9 mouse cellular contexts compared by ENCODE assay signal in the genomic region with DNA sequence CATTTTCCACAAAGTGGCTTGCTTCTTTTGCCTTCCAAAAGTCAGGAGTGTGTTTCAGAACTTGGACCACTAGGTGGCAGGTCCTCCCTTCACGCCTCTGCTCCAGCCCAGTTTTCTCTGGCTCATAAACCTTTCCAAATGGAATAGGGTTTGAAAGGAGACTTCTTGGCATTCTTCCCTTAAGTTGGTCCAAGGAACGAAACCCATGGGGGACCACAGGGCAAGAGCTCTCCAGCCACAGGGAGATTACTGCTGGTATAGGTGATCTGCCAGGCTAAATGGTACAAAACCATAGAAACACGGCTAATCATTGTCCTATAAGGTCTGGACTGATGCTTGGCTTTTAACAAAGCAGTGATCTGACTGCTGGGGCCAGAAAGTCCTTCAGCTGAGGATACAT.
DNase-seq lines count a peak whose midpoint lies in the region; ATAC-seq lines count a peak whose summit lies in the region.
"Had no signal": no experiment of that assay in that cellular context is flagged by ENCODE, and none has a peak within 500 bp of the region (broad histone marks: within the 10 kb centered on the region; RNA-seq: fewer than 3 reads in every experiment).

No protein-coding gene starts in this region.

- peaks cover 11% of the 10 kb centered on the region for H3K4me1 ChIP-seq in midbrain, embryonic 14.5 days (ENCODE audit: control insufficient read depth, insufficient read depth, low read length)
- H3K4me1 ChIP-seq: embryonic facial prominence, embryonic 15.5 days had no signal

- no peaks in the 10 kb centered on the region for H3K9me3 ChIP-seq in midbrain, embryonic 14.5 days (ENCODE audit: control insufficient read depth, low read length)
- H3K9me3 ChIP-seq: embryonic facial prominence, embryonic 15.5 days; megakaryocyte, embryonic 14.5 days had no signal

- no peak overlapping the region for H3K9ac ChIP-seq in midbrain, embryonic 14.5 days (replicated peaks; ENCODE audit: low read length)
- H3K9ac ChIP-seq: embryonic facial prominence, embryonic 15.5 days had no signal

- peaks cover 11% of the 10 kb centered on the region for H3K36me3 ChIP-seq in midbrain, embryonic 14.5 days (ENCODE audit: control insufficient read depth, insufficient read depth, low read length)
- H3K36me3 ChIP-seq: embryonic facial prominence, embryonic 15.5 days had no signal

- peak overlapping the region; percentile 9; the same call in 1 of the 2 replicates for H3K4me2 ChIP-seq in midbrain, embryonic 14.5 days (ENCODE audit: low read length)
- H3K4me2 ChIP-seq: embryonic facial prominence, embryonic 15.5 days had no signal

- peak overlapping the region; percentile 60 for H3K27ac ChIP-seq in midbrain, embryonic 14.5 days (replicated peaks; ENCODE audit: low read depth, low read length)
- H3K27ac ChIP-seq: embryonic facial prominence, embryonic 15.5 days had no signal

- H3K27me3 ChIP-seq in midbrain, embryonic 14.5 days (ENCODE audit: control insufficient read depth, insufficient read depth, low read length) = no peaks in the 10 kb centered on the region
- H3K27me3 ChIP-seq: embryonic facial prominence, embryonic 15.5 days; megakaryocyte, embryonic 14.5 days had no signal

- 11% methylated on average over 3 of the region's 3 CpGs for WGBS in midbrain, embryonic 14.5 days

- intact Hi-C loops in heart, postnatal 14 days (cut with DNase I) = loop anchor here (1.0 to 10.0 kb wide), 3 partner anchors 193 to 363 kb away; partner anchors contain the start of genes Gm21905 and Gm5108

- peak; percentile 71; the same call in 1 of the 2 replicates for ATAC-seq in midbrain, embryonic 14.5 days (ENCODE audit: low FRiP score, low TSS enrichment)

- peak; percentile 17 for DNase-seq in urinary bladder, postnatal 14 days (ENCODE audit: low spot score)
- DNase-seq in urinary bladder, adult 18-20 months (ENCODE audit: low spot score in 2 of 2) = no peak
- peak; percentile 74 to 77 for DNase-seq in cerebellum, postnatal 14 days
- peak; percentile 24 to 45 for DNase-seq in heart, postnatal 14 days
- DNase-seq in layer of hippocampus, adult 9-11 months = peak; percentile 57
- peak; percentile 86 for DNase-seq in midbrain, embryonic 14.5 days
- DNase-seq in B cell, adult 2 months = no peak

- no peak overlapping the region for H3K4me3 ChIP-seq in midbrain, embryonic 14.5 days (replicated peaks; ENCODE audit: low read depth, low read length)
- H3K4me3 ChIP-seq: embryonic facial prominence, embryonic 15.5 days had no signal

Comparison
In these comparisons a context has a peak if more than half of its experiments do, and no peak if none do; other contexts are left out.
1. DNase-seq: peak in urinary bladder, postnatal 14 days (single experiment), cerebellum, postnatal 14 days (2 of 2), heart, postnatal 14 days (2 of 2), layer of hippocampus, adult 9-11 months (single experiment) and midbrain, embryonic 14.5 days (single experiment); none in urinary bladder, adult 18-20 months (0 of 2) and B cell, adult 2 months (0 of 2).